Mouse (Mus musculus) limb, embryonic 12.5 days (tissue): ENCODE results near the gene Mapre1. TPM values are rescaled to one million over a fixed set of nuclear protein-coding genes. Genes with fewer than 3 reads are reported as not detected.
"Not testable (repeated sequence)": the region's sequence is repeated elsewhere in the genome, so short reads cannot be mapped to it uniquely, and the experiment has no call there.

Source experiments
- ATAC-seq: fragments of 200-750 bp; cut with Nextera tagmentation; 2 replicates; pipeline ENCODE4 v1.8.0; 2017; ENCODE audit warnings: low read depth, moderate TSS enrichment; ENCODE audit not compliant: insufficient number of reproducible peaks, insufficient read depth, low FRiP score, low TSS enrichment
- H3K27ac ChIP-seq: fragments of 300-500 bp; sonication (generic); 2 replicates; pipeline ENCODE4 v1.5.1; 2016; ENCODE audit warnings: mild to moderate bottlenecking, moderate library complexity
- H3K27me3 ChIP-seq: fragments of 300-500 bp; sonication (generic); 2 replicates; pipeline ENCODE4 v1.6.1; 2016; ENCODE audit warnings: mild to moderate bottlenecking, moderate library complexity
- H3K36me3 ChIP-seq: fragments of 300-500 bp; sonication (generic); 2 replicates; pipeline ENCODE4 v1.6.1; 2016; ENCODE audit warnings: mild to moderate bottlenecking, moderate library complexity
- H3K4me1 ChIP-seq: fragments of 300-500 bp; sonication (generic); replicated peaks from 2 replicates; pipeline ENCODE4 v1.6.1; 2016
- H3K4me2 ChIP-seq: fragments of 300-500 bp; sonication (generic); 2 replicates; pipeline ENCODE4 v1.6.1; 2016; ENCODE audit warnings: mild to moderate bottlenecking, moderate library complexity
- H3K4me3 ChIP-seq: fragments of 300-500 bp; sonication (generic); replicated peaks from 2 replicates; pipeline ENCODE4 v1.5.1; 2016; ENCODE audit warnings: mild to moderate bottlenecking
- H3K9ac ChIP-seq: fragments of 300-500 bp; sonication (generic); replicated peaks from 2 replicates; pipeline ENCODE4 v1.6.1; 2016; ENCODE audit warnings: mild to moderate bottlenecking, moderate library complexity
- H3K9me3 ChIP-seq: fragments of 300-500 bp; sonication (generic); 2 replicates; pipeline ENCODE4 v1.6.1; 2016; ENCODE audit warnings: mild to moderate bottlenecking, moderate library complexity
- WGBS: fragments of 180-500 bp; shearing (Covaris S2); methylation state at CpG from one replicate; pipeline ENCODE4 v1.1.7; 2016; 5-methylcytosine and 5-hydroxymethylcytosine counted together
- polyA plus RNA-seq: library from polyadenylated mRNA; unstranded; fragments of >200 nt; fragmentation: Nextera tagmentation; extraction: Ambion mirVana; gene quantifications from 2 replicates; pipeline ENCODE4 v1.2.1, GENCODE M21; 2016

Mapre1 gene
- polyA plus RNA-seq, 1 experiment from 2014 or later: 249 TPM

- Histone ChIP-seq H3K27me3 (no peaks in the 10 kb centered on the region), H3K4me2 (peak overlapping the region; percentile 64), H3K27ac (no peak overlapping the region), H3K9ac (0 out of 2 replicates have a peak overlapping the region, but pooled peaks have one; percentile 23), H3K4me1 (0 out of 2 replicates have a peak, but pooled peaks cover 8% of the 10 kb centered on the region), H3K36me3 (peaks cover 6% of the 10 kb centered on the region; the same call in 1 of the 2 replicates), H3K4me3 (peak overlapping the region; percentile 33), H3K9me3 (no peaks in the 10 kb centered on the region)
- peak; percentile 85 for ATAC-seq
- WGBS: 9% methylated on average over 24 of the region's 24 CpGs
Observed at GRCm38 (mm10) chr2:153778638-153779362, 37.7 kb downstream of the Mapre1 start.

- Histone ChIP-seq H3K4me1 (0 out of 2 replicates have a peak, but pooled peaks cover 8% of the 10 kb centered on the region), H3K27me3 (no peaks in the 10 kb centered on the region), H3K4me3 (peak within 1 kb of the TSS; percentile 33), H3K9ac (0 out of 2 replicates have a peak within 1 kb of the TSS, but pooled peaks have one; percentile 23), H3K27ac (no peak within 1 kb of the TSS), H3K4me2 (peak within 1 kb of the TSS; percentile 64), H3K9me3 (no peaks in the 10 kb centered on the region), H3K36me3 (no peaks in the 10 kb centered on the region; the same call in 1 of the 2 replicates)
- no peak for ATAC-seq
- WGBS: 48% methylated on average over 11 of the region's 12 CpGs
Observed at GRCm38 (mm10) chr2:153779394-153779981, 38.4 kb downstream of the Mapre1 start, which contains the start of gene Efcab8. Efcab8 (plus strand) TSS chr2:153779931.

- H3K4me2 ChIP-seq: no peak overlapping the region
- H3K4me3 ChIP-seq: no peak overlapping the region
- no peaks in the 10 kb centered on the region for H3K27me3 ChIP-seq
- no peak overlapping the region for H3K9ac ChIP-seq
- no peaks in the 10 kb centered on the region for H3K9me3 ChIP-seq
- H3K27ac ChIP-seq: no peak overlapping the region
- no peaks in the 10 kb centered on the region for H3K36me3 ChIP-seq
- 0 out of 2 replicates have a peak, but pooled peaks cover 8% of the 10 kb centered on the region for H3K4me1 ChIP-seq
- 84% methylated on average over 4 of the region's 4 CpGs for WGBS
- no peak for ATAC-seq
Observed at GRCm38 (mm10) chr2:153781181-153781580, 40.1 kb downstream of the Mapre1 start.

GRCm38 (mm10) chr2:153784668-153785067, 43.6 kb downstream of the Mapre1 start:
- WGBS: 89% methylated on average over 2 of the region's 2 CpGs
- no peak overlapping the region for H3K4me2 ChIP-seq
- no peaks in the 10 kb centered on the region for H3K9me3 ChIP-seq
- H3K4me1 ChIP-seq: no peaks in the 10 kb centered on the region
- no peaks in the 10 kb centered on the region for H3K27me3 ChIP-seq
- H3K27ac ChIP-seq: no peak overlapping the region
- ATAC-seq: no peak
- H3K36me3 ChIP-seq: no peaks in the 10 kb centered on the region
- no peak overlapping the region for H3K4me3 ChIP-seq
- H3K9ac ChIP-seq: no peak overlapping the region

GRCm38 (mm10) chr2:153793366-153793765, 52.3 kb downstream of the Mapre1 start:
- H3K27ac ChIP-seq: no peak overlapping the region
- H3K4me3 ChIP-seq: no peak overlapping the region
- no peak overlapping the region for H3K9ac ChIP-seq
- H3K36me3 ChIP-seq: no peaks in the 10 kb centered on the region
- ATAC-seq: no peak
- no peaks in the 10 kb centered on the region for H3K4me1 ChIP-seq
- H3K4me2 ChIP-seq: no peak overlapping the region
- no peaks in the 10 kb centered on the region for H3K9me3 ChIP-seq
- no peaks in the 10 kb centered on the region for H3K27me3 ChIP-seq

GRCm38 (mm10) chr2:153795090-153795489, 54.0 kb downstream of the Mapre1 start:
- no peak overlapping the region for H3K27ac ChIP-seq
- ATAC-seq: no peak
- H3K27me3 ChIP-seq: no peaks in the 10 kb centered on the region
- no peaks in the 10 kb centered on the region for H3K9me3 ChIP-seq
- no peaks in the 10 kb centered on the region for H3K36me3 ChIP-seq
- 64% methylated on average over 5 of the region's 5 CpGs for WGBS
- H3K4me2 ChIP-seq: no peak overlapping the region
- no peaks in the 10 kb centered on the region for H3K4me1 ChIP-seq
- no peak overlapping the region for H3K9ac ChIP-seq
- no peak overlapping the region for H3K4me3 ChIP-seq

- H3K9me3 ChIP-seq, H3K4me3 ChIP-seq, H3K4me2 ChIP-seq, H3K36me3 ChIP-seq, H3K27ac ChIP-seq, ATAC-seq, H3K9ac ChIP-seq, H3K4me1 ChIP-seq, H3K27me3 ChIP-seq: not testable (repeated sequence)
Observed at GRCm38 (mm10) chr2:153807464-153807863, 66.4 kb downstream of the Mapre1 start.

- Histone ChIP-seq H3K9ac (no peak overlapping the region), H3K36me3 (no peaks in the 10 kb centered on the region), H3K27me3 (no peaks in the 10 kb centered on the region), H3K4me2 (no peak overlapping the region), H3K4me3 (no peak overlapping the region), H3K4me1 (no peaks in the 10 kb centered on the region), H3K9me3 (no peaks in the 10 kb centered on the region), H3K27ac (no peak overlapping the region)
- WGBS: 79% methylated on average over 8 of the region's 8 CpGs
- ATAC-seq: no peak
Observed at GRCm38 (mm10) chr2:153808146-153808545, 67.1 kb downstream of the Mapre1 start.

- no peak for ATAC-seq
- no peak overlapping the region for H3K27ac ChIP-seq
- H3K36me3 ChIP-seq: no peaks in the 10 kb centered on the region
- no peak overlapping the region for H3K9ac ChIP-seq
- 77% methylated on average over 6 of the region's 6 CpGs for WGBS
- H3K9me3 ChIP-seq: no peaks in the 10 kb centered on the region
- H3K27me3 ChIP-seq: no peaks in the 10 kb centered on the region
- no peak overlapping the region for H3K4me3 ChIP-seq
- no peak overlapping the region for H3K4me2 ChIP-seq
- no peaks in the 10 kb centered on the region for H3K4me1 ChIP-seq
Observed at GRCm38 (mm10) chr2:153808841-153809240, 67.8 kb downstream of the Mapre1 start.

GRCm38 (mm10) chr2:153809921-153810320, 68.8 kb downstream of the Mapre1 start:
- WGBS: 58% methylated on average over 3 of the region's 3 CpGs

GRCm38 (mm10) chr2:153822005-153822543, 81.0 kb downstream of the Mapre1 start:
- Histone ChIP-seq H3K27me3 (0 out of 2 replicates have a peak, but pooled peaks cover under 1% of the 10 kb centered on the region), H3K9me3 (no peaks in the 10 kb centered on the region), H3K9ac (no peak overlapping the region), H3K4me2 (no peak overlapping the region), H3K36me3 (no peaks in the 10 kb centered on the region), H3K27ac (no peak overlapping the region), H3K4me1 (no peaks in the 10 kb centered on the region), H3K4me3 (no peak overlapping the region)
- 89% methylated on average over 2 of the region's 2 CpGs for WGBS
- no peak for ATAC-seq

More at GRCm38 (mm10) chr2:153809921-153810320, 68.8 kb downstream of the Mapre1 start:
- H3K36me3 ChIP-seq: no peaks in the 10 kb centered on the region
- ATAC-seq: no peak
- no peaks in the 10 kb centered on the region for H3K27me3 ChIP-seq
- no peak overlapping the region for H3K4me3 ChIP-seq
- no peaks in the 10 kb centered on the region for H3K9me3 ChIP-seq
- no peak overlapping the region for H3K27ac ChIP-seq
- H3K4me2 ChIP-seq: no peak overlapping the region
- no peak overlapping the region for H3K9ac ChIP-seq
- H3K4me1 ChIP-seq: no peaks in the 10 kb centered on the region
